Mouse (Mus musculus): ENCODE data around the gene Bicd2. TPM values are rescaled to one million over a fixed set of nuclear protein-coding genes. Genes with fewer than 3 reads are reported as not detected.
A peak's percentile ranks its signal among the peaks of the same experiment; 100 is the strongest.

Gene Bicd2
- polyA plus RNA-seq, 1 experiment from 2014 or later = 26.2 TPM

GRCm38 (mm10) chr13:49396798-49397197 lies 55.4 kb downstream of the Bicd2 start:
- Histone ChIP-seq H3K27ac (no peak overlapping the region), H3K36me3 (replicated peaks) (peaks cover 4% of the 10 kb centered on the region; the same call in 1 of the 2 replicates), H3K4me3 (no peak overlapping the region), H3K4me1 (no peaks in the 10 kb centered on the region), H3K9me3 (peaks cover 6% of the 10 kb centered on the region; the same call in 1 of the 2 replicates), H3K27me3 (ENCODE audit: poor library complexity, severe bottlenecking) (no peaks in the 10 kb centered on the region)
- no peak for DNase-seq (ENCODE audit: extremely low spot score, low spot score)
- WGBS = 87% methylated on average over 1 of the region's 1 CpGs

- Histone ChIP-seq H3K27ac (no peak overlapping the region), H3K9me3 (peaks cover 6% of the 10 kb centered on the region; the same call in 1 of the 2 replicates), H3K27me3 (ENCODE audit: poor library complexity, severe bottlenecking) (no peaks in the 10 kb centered on the region), H3K4me3 (no peak overlapping the region), H3K36me3 (replicated peaks) (peaks cover 4% of the 10 kb centered on the region; the same call in 1 of the 2 replicates), H3K4me1 (no peaks in the 10 kb centered on the region)
- WGBS = 92% methylated on average over 8 of the region's 8 CpGs
- DNase-seq (ENCODE audit: extremely low spot score, low spot score) = no peak
Measured at GRCm38 (mm10) chr13:49398191-49398590, 56.8 kb downstream of the Bicd2 start.

- Histone ChIP-seq H3K27me3 (ENCODE audit: poor library complexity, severe bottlenecking) (no peaks in the 10 kb centered on the region), H3K4me3 (no peak overlapping the region), H3K9me3 (peaks cover 6% of the 10 kb centered on the region; the same call in 1 of the 2 replicates), H3K27ac (no peak overlapping the region), H3K36me3 (replicated peaks) (0 out of 2 replicates have a peak, but pooled peaks cover under 1% of the 10 kb centered on the region), H3K4me1 (no peaks in the 10 kb centered on the region)
- DNase-seq (ENCODE audit: extremely low spot score, low spot score) = no peak
- WGBS = 79% methylated on average over 6 of the region's 6 CpGs
Measured at GRCm38 (mm10) chr13:49400139-49400538, 58.8 kb downstream of the Bicd2 start.

DNA sequence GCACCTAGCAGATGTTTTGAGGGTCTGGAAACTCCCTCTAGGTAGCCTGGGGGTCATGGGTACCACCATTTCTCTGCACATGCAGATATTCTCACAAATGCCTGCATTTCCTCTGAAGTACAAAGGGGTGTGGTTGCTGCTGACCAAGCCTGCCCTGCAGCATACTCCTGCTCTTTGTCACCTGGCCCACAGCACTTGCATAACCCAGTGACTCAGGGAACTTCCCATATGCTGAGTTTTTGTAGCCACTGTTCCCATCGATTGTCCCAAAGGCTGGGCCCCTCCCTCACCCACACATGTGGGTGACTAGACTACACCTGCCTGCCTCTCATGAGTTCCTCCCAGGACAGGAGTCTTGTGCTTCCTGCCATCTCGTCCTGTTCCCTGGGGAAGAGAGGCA lies 61.2 kb downstream of the Bicd2 start:
- DNase-seq (ENCODE audit: extremely low spot score, low spot score) = no peak
- Histone ChIP-seq H3K36me3 (replicated peaks) (no peaks in the 10 kb centered on the region), H3K9me3 (peaks cover 6% of the 10 kb centered on the region; the same call in 1 of the 2 replicates), H3K4me3 (no peak overlapping the region), H3K4me1 (no peaks in the 10 kb centered on the region), H3K27ac (no peak overlapping the region), H3K27me3 (ENCODE audit: poor library complexity, severe bottlenecking) (no peaks in the 10 kb centered on the region)
- 79% methylated on average over 2 of the region's 2 CpGs for WGBS

- no peaks in the 10 kb centered on the region for H3K27me3 ChIP-seq (ENCODE audit: poor library complexity, severe bottlenecking)
- H3K9me3 ChIP-seq = no peaks in the 10 kb centered on the region
- no peaks in the 10 kb centered on the region for H3K36me3 ChIP-seq (replicated peaks)
- no peaks in the 10 kb centered on the region for H3K4me1 ChIP-seq
- no peak for DNase-seq (ENCODE audit: extremely low spot score, low spot score)
- H3K27ac ChIP-seq = no peak overlapping the region
- H3K4me3 ChIP-seq = no peak overlapping the region
Measured at GRCm38 (mm10) chr13:49407795-49408194, 66.4 kb downstream of the Bicd2 start.

DNA sequence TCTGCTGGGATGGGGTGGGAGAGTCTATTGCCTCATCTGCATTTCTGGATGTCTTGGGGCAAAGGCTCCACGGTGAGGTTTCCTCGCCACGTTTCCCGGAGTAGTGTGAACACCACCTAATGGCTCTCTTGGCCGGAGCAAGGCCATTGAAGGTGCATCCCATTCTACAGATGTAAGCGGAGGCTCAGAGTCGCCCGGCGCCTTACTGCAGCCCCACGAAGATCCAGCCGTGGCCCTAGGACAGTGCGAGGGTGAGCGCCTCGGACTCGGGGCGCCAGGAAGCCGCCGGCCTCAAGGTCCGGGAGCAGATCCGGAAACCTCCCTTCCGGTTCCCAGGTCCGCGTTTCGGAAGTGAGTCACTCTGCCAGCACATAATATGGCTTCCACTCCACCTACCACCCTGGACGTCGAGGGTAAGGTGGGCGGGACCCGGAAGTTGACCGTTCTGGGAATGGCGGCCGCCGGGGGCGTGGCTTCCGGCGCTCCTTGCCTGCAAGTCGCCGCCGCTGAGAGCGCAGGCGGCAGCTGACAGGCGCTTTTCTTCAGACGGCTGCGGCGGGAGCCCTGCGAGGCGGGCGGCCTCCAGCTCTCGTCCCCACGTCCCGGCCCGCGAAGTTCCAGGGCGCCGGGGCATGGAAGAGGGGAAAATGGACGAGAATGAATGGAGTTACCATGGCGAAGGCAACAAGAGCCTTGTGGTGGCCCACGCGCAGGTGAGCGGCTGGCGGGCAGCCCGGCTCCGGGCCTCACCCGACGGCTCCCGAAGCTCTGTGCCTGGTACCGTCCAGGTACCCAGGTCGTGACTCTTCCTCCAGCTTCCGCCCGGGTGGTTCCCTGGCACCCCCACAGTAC lies 79.6 kb downstream of the Bicd2 start, which contains the start of gene Ippk:
Gene Ippk (plus strand): TSS at position 496 of the 852 bp plus-strand sequence.
- peak; percentile 99 for DNase-seq (ENCODE audit: extremely low spot score, low spot score)
- Histone ChIP-seq H3K36me3 (replicated peaks) (0 out of 2 replicates have a peak, but pooled peaks cover 6% of the 10 kb centered on the region), H3K27ac (peak within 1 kb of the TSS; percentile 92), H3K4me1 (peaks cover 29% of the 10 kb centered on the region), H3K9me3 (no peaks in the 10 kb centered on the region), H3K4me3 (peak within 1 kb of the TSS; percentile 77), H3K27me3 (ENCODE audit: poor library complexity, severe bottlenecking) (no peaks in the 10 kb centered on the region)
- under 1% methylated on average over 69 of the region's 69 CpGs for WGBS

- peak overlapping the region; percentile 77 for H3K4me3 ChIP-seq
- H3K27ac ChIP-seq = peak overlapping the region; percentile 92
- no peaks in the 10 kb centered on the region for H3K27me3 ChIP-seq (ENCODE audit: poor library complexity, severe bottlenecking)
- no peaks in the 10 kb centered on the region for H3K9me3 ChIP-seq
- WGBS = under 1% methylated on average over 15 of the region's 15 CpGs
- no peak for DNase-seq (ENCODE audit: extremely low spot score, low spot score)
- 0 out of 2 replicates have a peak, but pooled peaks cover 6% of the 10 kb centered on the region for H3K36me3 ChIP-seq (replicated peaks)
- H3K4me1 ChIP-seq = peaks cover 29% of the 10 kb centered on the region
Measured at GRCm38 (mm10) chr13:49421606-49421917, 80.2 kb downstream of the Bicd2 start.

DNA sequence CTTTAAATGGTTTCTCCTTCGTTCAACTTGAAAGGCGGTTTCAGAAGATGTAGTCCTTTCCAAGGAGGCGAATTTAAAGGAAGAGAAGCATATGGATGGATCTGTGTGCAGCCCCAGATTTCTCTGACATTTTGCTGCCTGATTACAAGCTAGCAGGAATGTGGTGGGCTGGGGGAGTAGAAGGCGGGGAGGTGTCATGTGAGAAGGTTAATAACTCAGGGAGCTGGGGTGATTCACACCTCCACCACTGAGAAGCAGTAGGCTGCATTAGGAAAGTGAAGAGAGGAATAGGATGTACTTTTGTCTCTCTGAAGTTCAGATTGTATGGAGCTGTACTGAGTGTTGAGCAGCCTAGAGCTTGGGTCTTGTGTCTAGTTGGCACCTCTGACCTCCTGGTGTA lies 80.6 kb downstream of the Bicd2 start:
- Histone ChIP-seq H3K36me3 (replicated peaks) (0 out of 2 replicates have a peak, but pooled peaks cover 6% of the 10 kb centered on the region), H3K4me1 (peaks cover 29% of the 10 kb centered on the region), H3K9me3 (no peaks in the 10 kb centered on the region), H3K27ac (peak overlapping the region; percentile 92), H3K27me3 (ENCODE audit: poor library complexity, severe bottlenecking) (no peaks in the 10 kb centered on the region), H3K4me3 (peak overlapping the region; percentile 77)
- no peak for DNase-seq (ENCODE audit: extremely low spot score, low spot score)
- WGBS = 31% methylated on average over 4 of the region's 4 CpGs

DNA sequence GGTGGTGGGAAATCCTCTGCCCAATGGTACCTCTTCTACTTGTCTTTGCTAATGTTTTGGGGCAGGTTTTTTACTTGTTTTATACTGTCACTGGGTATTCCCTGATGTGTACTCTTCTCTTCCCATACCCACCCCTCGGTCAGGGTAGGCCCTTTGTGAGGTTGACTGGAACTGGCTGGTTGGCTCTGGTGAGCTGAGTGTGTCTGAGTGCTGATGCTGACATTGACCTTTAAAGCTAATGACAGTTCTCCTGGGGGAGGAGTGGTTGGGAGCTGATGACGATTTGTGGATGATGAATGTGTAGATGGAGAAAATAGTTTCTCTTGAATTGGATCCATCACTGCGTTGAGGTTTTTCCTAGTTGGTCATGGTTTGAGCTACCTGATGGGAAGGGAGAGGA lies 85.4 kb downstream of the Bicd2 start:
- Histone ChIP-seq H3K27me3 (ENCODE audit: poor library complexity, severe bottlenecking) (no peaks in the 10 kb centered on the region), H3K27ac (no peak overlapping the region), H3K4me3 (no peak overlapping the region), H3K36me3 (replicated peaks) (0 out of 2 replicates have a peak, but pooled peaks cover 6% of the 10 kb centered on the region), H3K4me1 (peaks cover 16% of the 10 kb centered on the region), H3K9me3 (no peaks in the 10 kb centered on the region)
- 92% methylated on average over 3 of the region's 3 CpGs for WGBS
- no peak for DNase-seq (ENCODE audit: extremely low spot score, low spot score)

GRCm38 (mm10) chr13:49428042-49428675 lies 86.8 kb downstream of the Bicd2 start:
- peaks cover 14% of the 10 kb centered on the region for H3K36me3 ChIP-seq (replicated peaks)
- H3K4me1 ChIP-seq = peaks cover 2% of the 10 kb centered on the region
- no peak overlapping the region for H3K27ac ChIP-seq
- H3K27me3 ChIP-seq (ENCODE audit: poor library complexity, severe bottlenecking) = no peaks in the 10 kb centered on the region
- DNase-seq (ENCODE audit: extremely low spot score, low spot score) = no peak
- H3K9me3 ChIP-seq = no peaks in the 10 kb centered on the region
- WGBS = 88% methylated on average over 1 of the region's 1 CpGs
- H3K4me3 ChIP-seq = no peak overlapping the region

- Histone ChIP-seq H3K27ac (no peak overlapping the region), H3K4me3 (no peak overlapping the region), H3K36me3 (replicated peaks) (peaks cover 35% of the 10 kb centered on the region), H3K4me1 (no peaks in the 10 kb centered on the region), H3K27me3 (ENCODE audit: poor library complexity, severe bottlenecking) (no peaks in the 10 kb centered on the region), H3K9me3 (no peaks in the 10 kb centered on the region)
- no peak for DNase-seq (ENCODE audit: extremely low spot score, low spot score)
- 89% methylated on average over 4 of the region's 4 CpGs for WGBS
Measured at GRCm38 (mm10) chr13:49430529-49430928, 89.1 kb downstream of the Bicd2 start.

DNA sequence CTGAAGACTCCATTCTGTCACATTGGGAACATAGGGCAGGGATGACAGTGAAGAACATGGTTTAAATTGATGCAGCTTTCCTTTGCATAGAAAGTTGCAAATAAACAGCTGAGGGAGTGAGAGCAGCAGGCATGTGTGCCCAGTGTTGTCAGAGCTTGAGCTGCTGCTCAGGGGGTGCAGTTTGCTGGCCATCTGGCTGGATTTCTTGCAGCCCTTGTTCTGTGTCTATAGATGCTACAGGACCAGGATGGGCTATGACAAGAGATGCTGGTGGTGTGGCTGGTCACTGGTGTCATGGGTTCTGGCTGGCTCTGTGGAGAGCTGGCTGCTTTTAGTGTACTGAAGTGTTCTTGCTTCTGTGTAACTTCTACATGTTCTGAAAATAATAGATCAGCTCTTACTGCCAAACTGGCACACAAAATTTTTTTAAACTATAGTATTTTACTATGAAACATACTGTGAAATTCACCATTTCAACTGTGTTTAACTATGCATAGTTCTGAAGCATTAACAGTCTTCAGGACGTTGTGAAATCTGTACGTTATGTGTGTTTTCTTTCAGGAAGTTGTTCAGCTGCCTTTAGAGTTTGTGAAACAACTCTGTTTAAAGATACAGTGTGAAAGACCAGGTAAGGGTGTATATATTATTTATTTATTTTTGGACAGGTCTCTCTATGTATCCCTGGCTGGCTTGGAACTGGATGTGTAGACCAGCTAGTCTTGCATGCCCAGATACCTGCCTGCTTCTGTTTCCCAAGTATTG lies 92.1 kb downstream of the Bicd2 start:
- Histone ChIP-seq H3K27ac (no peak overlapping the region), H3K4me1 (no peaks in the 10 kb centered on the region), H3K36me3 (replicated peaks) (peaks cover 63% of the 10 kb centered on the region), H3K27me3 (ENCODE audit: poor library complexity, severe bottlenecking) (no peaks in the 10 kb centered on the region), H3K9me3 (no peaks in the 10 kb centered on the region), H3K4me3 (no peak overlapping the region)
- 90% methylated on average over 2 of the region's 2 CpGs for WGBS
- DNase-seq (ENCODE audit: extremely low spot score, low spot score) = no peak

Data from forebrain, embryonic 10.5 days (tissue).